Mouse (Mus musculus): ENCODE measurements around the gene Rell1.
A peak's percentile ranks its signal among the peaks of the same experiment; 100 is the strongest.

Gene Rell1

DNA sequence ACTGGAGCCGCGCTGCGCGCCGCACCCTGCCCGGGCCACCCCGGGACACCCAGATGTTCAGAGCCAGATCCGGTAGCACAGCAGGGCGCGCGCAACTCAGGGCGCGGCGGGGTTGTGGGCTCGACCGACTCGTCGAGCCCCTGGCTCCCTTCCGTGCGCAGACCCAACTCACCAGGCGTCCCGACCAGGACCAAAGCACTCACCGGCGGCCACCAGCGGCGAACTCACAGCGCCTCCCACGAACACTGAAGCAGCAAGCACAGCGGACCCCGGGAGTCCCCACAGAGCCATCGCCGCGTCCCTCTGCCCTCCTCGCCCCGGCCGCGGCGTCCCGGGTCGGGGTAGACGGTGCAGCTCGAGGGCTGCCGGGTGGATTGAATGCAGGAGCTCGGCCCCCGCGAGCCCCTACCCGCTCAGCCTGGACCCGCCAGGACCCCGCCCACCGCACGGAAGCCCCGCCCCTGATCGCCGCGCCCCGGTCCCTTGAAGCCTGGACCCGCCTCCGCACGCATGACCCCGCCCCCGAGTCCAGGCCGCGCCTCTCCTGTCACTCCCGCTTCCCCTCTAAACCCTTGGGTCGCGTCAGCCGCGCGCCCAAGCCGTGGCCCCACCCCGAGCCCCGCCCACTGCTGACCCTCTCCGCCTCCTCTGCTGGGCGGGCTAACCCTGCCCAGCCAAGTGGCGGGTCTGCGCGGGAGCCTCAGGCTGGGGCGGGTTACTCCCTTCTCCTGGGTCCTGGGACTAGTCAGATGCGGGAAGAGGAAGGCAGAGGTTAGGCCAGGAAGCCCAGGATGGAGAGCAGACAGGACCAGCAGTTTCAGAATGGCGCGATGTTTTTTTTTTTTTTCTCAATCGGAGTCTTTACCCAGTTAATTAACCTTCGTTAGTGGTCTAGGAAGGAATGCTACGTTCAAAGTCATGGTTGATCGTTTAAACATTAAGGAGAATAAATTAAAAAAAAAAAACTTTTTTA, at the start of gene Rell1:
Gene Rell1, minus strand, starts transcription at position 455 of the 973 bp plus-strand sequence.
- peak; percentile 87 to 88 for DNase-seq (ENCODE audit: low spot score in 2 of 2)

DNA sequence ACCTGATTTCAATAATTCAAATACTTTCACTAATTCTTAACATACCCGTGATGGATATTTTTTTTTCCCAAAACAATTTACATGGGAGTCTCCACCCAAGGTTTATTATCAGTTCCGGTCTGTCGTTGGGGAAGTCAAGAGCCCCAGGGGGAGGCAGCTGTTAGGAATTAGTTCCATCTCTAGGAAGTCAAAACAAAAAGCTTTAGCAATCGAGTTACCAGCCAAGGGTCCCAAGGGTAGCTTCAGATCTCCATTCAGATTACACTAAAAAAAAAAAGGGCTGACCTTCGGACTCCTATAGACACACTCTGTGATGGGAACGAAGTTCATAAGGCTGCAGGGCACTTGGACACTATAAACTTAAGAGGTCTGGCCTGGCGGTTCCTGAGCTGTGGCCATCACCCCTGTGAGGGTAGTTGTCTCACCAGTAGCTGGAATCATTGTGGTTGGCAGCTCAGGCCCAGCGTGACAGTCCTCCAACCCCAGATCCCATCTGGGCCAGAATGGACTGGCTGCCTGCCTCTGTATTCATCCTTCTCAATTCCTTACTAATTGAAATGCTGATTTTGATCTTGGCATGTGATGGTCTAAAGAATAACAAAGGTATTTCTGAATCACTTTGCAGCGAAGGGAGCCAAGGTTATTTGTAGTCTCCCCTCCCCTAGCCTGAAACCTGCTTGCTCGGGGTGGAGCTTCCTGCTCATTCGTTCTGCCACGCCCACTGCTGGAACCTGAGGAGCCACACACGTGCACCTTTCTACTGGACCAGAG, 44.1 kb upstream of the Rell1 start:
- DNase-seq (ENCODE audit: low spot score in 2 of 2), result no peak

- DNase-seq (ENCODE audit: low spot score in 2 of 2), result no peak
Measured at GRCm38 (mm10) chr5:64006548-64006947, 37.9 kb upstream of the Rell1 start.

DNA sequence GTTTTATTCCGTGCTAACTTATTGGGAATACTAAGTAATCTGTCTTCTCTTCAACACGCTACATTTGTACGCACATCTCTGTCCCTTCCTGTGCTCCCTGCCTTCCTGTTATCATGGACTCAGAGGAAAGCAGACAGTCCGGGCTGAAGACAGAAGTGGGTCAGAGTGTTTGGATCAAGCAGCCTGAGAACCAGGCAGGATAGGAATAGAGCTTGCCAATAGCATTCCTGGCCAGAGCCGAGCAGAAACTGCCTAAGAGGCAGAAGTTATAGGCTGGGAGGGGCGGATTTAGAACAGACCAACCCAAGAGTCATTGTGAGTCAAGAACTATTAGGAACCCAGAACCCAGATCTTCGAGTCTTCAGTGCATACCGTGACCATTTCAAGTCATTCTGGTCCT, 34.6 kb upstream of the Rell1 start:
- no peak for DNase-seq (ENCODE audit: low spot score in 2 of 2)

- DNase-seq (ENCODE audit: low spot score in 2 of 2), result no peak
Measured at GRCm38 (mm10) chr5:63993865-63994264, 25.2 kb upstream of the Rell1 start.

DNA sequence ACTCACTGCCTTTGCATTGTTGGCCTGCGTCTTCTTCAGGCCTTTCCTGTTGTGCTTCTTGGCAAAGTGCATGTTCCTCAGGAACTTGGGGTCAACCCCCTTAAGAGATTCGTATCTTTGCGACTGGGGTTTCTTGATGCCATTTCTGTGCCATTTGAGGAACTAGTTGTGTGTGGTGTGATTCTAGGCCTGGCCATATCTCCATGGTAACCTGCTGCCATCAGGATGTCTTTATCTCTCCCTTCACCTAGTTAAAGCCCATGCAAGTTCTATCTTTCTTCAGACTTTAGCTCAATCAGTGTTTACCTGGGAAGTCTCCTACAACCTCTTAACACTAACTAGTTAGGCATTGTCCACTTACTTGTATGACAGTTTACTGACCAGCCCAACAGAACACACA, 22.0 kb upstream of the Rell1 start:
- DNase-seq (ENCODE audit: low spot score in 2 of 2), result no peak

DNA sequence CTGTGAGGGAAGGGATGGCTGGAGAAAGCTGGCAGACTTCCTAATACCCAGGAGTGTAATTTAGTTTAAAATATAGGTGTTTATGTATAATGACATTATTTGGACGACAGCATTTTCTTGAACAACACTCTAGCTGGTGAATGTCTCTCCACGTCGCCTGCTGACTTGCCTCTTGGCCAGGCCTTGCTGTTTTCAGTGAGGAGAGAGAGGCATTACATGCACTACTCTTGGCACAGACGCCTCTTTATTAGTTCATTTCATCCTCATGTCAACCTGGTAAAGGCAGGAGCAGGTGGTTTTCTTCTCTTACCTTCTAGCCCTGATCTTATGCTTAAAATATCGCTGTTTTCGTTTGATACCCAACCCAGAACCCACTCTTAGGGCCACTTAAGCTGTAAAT, 17.6 kb upstream of the Rell1 start:
- no peak for DNase-seq (ENCODE audit: low spot score in 2 of 2)

DNA sequence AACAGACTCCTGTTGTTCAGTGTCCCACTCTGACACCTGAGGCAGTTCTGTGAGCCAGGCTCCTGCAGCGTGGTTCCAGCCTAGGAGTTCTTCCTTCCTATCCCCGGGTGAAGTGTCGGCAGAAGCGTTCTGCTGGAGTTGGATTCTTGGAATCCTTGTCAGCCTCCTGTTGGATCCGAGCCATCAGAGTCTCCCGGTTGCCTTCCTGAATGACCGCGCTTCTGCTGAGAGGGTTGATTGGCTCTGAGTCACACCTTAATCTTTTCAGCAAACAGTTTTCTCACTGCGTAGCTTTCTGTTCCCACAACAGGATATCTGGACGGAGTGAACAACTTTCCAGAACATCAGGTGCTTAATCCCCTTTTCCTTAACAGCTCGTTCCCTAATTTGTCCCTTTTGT, 13.6 kb upstream of the Rell1 start:
- DNase-seq (ENCODE audit: low spot score in 2 of 2), result no peak

- DNase-seq (ENCODE audit: low spot score in 2 of 2), result no peak
Measured at GRCm38 (mm10) chr5:63970991-63971390, 2.3 kb upstream of the Rell1 start.

GRCm38 (mm10) chr5:63970281-63970732, 1.6 kb upstream of the Rell1 start:
- no peak for DNase-seq (ENCODE audit: low spot score in 2 of 2)

GRCm38 (mm10) chr5:63969476-63970112, 897 bp upstream of the Rell1 start:
- no peak for DNase-seq (ENCODE audit: low spot score in 2 of 2)

GRCm38 (mm10) chr5:63967591-63968141, 1.0 kb downstream of the Rell1 start:
- no peak for DNase-seq (ENCODE audit: low spot score in 2 of 2)

GRCm38 (mm10) chr5:63966379-63966778, 2.3 kb downstream of the Rell1 start:
- no peak for DNase-seq (ENCODE audit: low spot score in 2 of 2)

DNA sequence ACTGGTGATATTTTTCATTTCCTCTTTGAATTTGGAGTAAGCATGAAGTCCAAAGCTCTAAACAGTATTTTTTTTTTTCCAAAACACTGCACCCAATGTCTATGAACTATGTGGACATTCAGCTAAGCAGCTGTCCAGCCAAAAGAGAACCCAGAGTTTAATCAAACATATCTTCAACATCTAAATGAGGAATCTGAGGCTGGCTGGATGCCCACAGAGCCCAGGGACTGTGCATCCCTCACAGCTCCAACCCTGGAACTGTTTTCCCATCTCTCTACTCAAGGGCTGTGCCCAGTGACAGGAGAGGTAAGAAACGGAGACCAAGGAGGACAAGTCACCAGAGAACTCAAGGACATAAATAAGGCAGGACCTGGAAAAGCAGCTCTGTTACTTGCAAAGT, 2.8 kb downstream of the Rell1 start:
- DNase-seq (ENCODE audit: low spot score in 2 of 2), result no peak

DNA sequence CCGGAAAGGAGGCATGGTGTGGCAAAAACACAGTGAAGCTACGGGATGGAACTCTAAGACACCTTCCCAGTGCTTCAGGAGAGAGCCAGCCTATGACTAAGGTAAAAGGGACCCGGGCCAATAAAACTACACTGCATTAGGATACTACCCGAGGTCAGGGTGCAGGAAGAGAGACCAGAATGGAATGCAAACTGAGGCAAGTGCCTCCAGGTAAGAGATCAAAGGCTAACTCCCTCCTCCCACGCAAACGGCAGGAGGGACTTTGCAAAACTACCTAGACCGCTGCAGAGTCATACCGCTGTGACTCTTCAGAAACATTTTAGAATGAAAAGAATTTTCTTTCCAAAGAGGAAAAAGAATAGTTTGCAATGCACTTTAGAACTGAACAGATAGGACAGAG, 4.1 kb downstream of the Rell1 start:
- DNase-seq (ENCODE audit: low spot score in 2 of 2), result no peak

GRCm38 (mm10) chr5:63961726-63962125, 7.0 kb downstream of the Rell1 start:
- DNase-seq (ENCODE audit: low spot score in 2 of 2), result no peak

- no peak for DNase-seq (ENCODE audit: low spot score in 2 of 2)
Measured at GRCm38 (mm10) chr5:63960565-63960964, 8.1 kb downstream of the Rell1 start.

DNA sequence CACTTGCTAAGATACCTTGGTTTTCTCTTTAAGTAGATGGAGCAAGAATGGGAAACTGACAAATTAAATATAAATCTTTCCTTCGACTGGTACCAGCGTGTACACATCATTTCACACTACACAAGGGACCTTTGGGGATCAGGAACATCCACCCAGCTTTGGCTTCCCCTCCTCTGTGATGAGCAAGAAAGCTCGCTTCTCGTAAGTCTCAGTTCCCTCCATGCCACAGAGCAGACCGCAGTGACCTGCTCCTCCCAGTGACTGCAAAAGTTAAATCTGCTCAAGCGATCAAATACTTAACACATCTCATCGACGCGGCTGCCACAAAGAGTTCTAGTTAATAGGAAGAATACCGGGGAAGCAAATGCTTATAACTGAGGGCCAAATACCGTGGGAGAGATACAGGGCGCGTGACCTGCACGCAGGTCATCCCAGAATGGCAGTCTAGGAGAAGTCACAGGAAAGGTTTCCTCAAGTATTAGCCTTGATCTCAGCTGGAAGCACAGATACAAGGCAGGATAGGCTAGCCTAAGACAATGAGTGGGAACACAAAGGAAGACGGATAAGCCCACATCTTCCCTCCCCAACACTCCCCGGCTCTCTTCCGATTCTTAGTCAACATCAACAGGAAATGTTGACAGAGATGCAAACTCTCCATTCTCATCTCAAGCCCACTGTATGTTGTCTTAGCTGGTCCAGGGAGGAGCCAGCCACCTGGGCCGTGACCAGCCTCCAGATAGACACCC, 9.6 kb downstream of the Rell1 start:
- DNase-seq (ENCODE audit: low spot score in 2 of 2), result no peak

- DNase-seq (ENCODE audit: low spot score in 2 of 2), result no peak
Measured at GRCm38 (mm10) chr5:63957607-63958006, 11.1 kb downstream of the Rell1 start.

- DNase-seq (ENCODE audit: low spot score in 2 of 2), result peak in 1 of 2 experiments; percentile 22
Measured at GRCm38 (mm10) chr5:63956411-63956810, 12.3 kb downstream of the Rell1 start.

DNA sequence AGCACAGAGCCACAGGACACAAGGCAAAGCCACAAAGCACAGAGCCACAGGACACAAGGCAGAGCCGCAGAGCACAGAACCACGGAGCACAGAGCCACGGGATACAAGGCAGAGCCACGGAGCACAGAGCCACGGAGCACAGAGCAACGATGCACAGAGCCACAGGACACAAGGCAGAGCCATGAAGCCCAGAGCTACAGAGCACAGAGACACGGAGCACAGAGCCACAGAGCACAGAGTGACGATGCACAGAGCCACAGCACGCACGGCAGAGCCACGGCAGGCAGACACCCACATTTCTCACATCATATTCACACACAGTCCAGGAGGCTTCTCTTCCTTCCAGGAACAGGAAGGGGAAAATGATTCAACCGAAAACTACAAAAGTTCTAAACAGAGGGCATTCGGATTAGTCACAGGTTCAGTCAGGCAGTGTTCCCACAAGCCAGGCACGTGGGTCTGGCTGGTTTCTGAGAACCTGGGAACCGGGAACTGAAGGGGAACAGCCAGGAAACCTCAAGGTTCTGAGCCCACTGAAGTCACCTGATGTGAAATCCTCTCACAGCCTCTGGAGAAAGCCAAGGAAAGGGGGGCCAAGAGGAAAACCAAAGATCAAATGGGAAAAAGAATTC, 15.2 kb downstream of the Rell1 start:
- DNase-seq (ENCODE audit: low spot score in 2 of 2), result no peak

Data from right cerebral cortex, postnatal 36 days (tissue).